Mouse (Mus musculus): Measurements from ENCODE around the gene Bclaf1.

Bclaf1 gene

DNA sequence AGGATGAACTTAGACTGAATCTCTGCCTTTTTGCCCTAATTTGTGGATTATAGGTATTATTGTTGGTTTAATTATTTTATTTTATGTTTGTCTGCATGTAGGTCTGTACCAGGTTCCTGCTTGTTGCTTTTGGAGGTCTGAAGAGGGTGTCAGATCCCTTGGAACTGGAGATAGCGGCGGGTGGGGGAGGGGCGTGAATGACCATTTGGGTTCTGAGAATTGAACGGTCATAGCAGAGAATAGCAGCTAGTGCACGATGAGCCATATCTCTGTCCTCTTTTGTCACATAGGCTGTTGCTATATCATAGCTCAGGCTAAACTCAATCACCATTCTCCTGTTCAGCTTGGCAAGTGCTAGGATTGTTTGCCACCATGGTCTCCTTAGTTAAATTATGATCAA, 5.2 kb downstream of the Bclaf1 start:
- DNase-seq, result peak in 1 of 2 experiments; percentile 28

GRCm38 (mm10) chr10:20326226-20326625, 14.0 kb downstream of the Bclaf1 start:
- no peak for DNase-seq

GRCm38 (mm10) chr10:20331262-20331661, 19.0 kb downstream of the Bclaf1 start:
- DNase-seq, result no peak

- DNase-seq, result no peak
Measured at GRCm38 (mm10) chr10:20337872-20338271, 25.6 kb downstream of the Bclaf1 start.

- DNase-seq, result peak; percentile 17 to 30
Measured at GRCm38 (mm10) chr10:20345736-20346135, 33.5 kb downstream of the Bclaf1 start.

GRCm38 (mm10) chr10:20347285-20348214, 35.3 kb downstream of the Bclaf1 start, which contains the start of gene Mtfr2:
Mtfr2 (plus strand) TSS chr10:20347770.
- peak; percentile 96 for DNase-seq

- DNase-seq, result no peak
Measured at GRCm38 (mm10) chr10:20348894-20349293, 36.6 kb downstream of the Bclaf1 start.

DNA sequence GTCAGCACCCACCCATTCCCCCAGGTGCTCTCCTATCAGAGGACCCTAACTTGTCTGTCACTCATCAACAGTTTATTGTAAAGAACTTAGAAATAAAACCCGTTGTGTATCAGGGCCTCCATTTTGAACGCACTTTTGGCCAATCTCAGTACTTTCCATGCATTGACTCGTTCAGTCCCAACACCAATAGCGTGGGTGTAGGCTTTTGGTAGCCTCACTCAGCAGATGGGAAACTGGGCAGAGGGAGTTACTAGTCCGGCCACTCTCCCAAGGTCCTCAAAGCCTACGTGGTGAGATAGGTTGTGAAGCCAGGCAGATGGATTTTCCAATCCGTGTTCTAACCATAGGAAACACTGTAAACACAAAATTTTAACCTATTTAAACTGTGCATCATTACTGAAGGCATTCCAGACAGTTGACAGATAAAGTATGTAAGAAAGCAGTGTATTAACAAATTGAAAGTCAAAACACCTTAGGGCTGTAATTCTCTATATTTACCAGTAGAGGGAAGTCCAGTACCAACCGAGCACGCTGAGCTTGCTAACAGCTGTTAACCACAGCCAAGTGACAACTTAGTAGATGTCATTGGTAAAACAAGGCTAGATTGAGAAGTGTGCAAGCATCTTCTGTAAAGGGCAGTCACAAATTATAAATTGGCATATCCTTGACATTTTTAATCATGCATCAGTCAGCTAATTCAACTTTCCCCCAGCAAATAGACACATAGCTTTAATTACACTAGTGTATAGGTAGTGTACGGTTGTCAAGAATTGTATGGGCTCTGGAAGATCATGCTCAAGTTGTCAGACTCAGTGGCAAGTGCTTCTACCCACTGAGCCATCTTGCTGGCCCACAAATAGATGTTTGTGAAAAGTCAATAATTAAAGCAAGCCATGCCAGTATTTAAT, 49.5 kb downstream of the Bclaf1 start:
- DNase-seq, result peak in 1 of 2 experiments; percentile 15

DNA sequence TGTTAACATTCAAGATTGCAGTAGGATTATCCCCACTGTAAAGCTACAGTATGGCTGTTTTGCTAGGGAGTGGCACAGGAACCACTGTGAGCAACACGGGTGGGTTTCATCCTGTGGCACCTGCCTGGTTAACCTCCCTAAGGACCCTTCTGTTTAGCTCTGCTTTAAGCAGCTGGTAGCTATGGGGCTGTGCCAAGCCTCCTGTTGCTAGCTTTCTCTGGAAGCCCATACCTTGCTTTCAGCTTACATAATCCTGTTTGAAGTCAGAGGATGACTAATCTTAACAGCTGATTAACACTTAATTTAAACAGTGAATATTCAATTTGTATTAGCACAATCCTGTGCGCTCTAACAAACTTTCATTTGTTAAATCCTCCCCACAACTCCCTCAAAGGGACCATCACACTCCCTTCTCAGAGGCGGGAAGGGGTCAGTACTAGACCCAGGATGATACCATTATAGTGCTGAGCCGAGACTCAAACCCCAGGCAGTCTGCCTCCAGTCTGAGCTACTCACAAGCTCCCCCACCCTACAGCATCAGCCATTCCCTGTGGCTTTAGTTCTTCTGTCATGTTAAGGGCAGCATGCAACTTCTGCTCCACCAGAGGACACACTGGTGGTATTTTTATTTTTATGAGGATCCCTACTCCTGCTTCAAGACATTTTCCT, 50.3 kb downstream of the Bclaf1 start:
- DNase-seq, result no peak

- no peak for DNase-seq
Measured at GRCm38 (mm10) chr10:20372046-20372445, 59.8 kb downstream of the Bclaf1 start.

DNA sequence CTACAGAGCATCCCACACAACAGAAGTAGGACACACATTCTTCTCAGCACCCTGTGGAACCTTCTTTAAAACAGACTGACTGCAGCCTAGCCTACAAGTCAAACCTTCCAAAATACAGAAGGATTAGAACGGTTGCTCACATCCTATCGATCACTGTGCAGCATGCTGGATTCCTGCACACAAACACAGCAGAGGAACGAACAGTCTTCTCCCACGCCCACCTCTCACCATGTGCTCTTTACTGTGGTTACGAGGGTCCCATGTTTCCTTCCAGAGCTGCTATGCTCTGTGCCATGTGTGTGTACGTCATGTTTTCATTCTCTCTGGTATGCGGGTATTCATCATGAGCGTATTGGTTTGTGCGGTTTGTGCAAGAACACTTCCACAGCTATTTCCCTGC, 65.4 kb downstream of the Bclaf1 start:
- DNase-seq, result no peak

DNA sequence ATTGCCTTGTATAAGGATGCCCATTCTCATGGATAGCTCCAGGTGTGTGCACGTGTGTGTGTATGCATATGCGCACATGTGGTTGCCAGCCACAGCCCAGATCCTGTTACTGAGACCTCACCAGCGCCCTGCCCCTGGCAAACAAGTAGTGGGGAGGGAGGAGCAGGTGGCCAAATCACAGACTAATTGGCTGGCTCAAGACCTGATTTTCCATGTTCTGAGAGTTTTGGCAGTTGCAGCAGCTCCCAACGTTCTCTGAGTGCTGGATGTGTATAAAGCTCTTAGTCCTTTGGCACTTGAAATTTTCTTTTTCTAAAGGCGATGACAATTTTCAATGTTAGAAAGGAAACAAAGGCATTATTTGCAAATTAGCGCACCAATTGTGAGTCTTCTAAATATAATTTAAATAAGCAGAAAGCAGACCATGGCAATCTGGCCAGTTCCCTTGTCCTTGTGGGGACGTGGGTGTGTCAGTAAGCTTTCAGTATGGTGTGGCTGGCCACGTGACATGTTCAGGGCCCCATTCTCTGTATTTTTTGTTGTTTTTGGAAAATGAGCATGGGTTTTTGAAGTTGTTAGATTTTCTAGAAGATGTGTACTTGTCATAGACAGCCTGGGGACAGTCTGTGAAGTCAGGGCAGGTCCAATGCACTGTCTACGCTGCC, 66.9 kb downstream of the Bclaf1 start:
- peak; percentile 35 to 40 for DNase-seq

DNA sequence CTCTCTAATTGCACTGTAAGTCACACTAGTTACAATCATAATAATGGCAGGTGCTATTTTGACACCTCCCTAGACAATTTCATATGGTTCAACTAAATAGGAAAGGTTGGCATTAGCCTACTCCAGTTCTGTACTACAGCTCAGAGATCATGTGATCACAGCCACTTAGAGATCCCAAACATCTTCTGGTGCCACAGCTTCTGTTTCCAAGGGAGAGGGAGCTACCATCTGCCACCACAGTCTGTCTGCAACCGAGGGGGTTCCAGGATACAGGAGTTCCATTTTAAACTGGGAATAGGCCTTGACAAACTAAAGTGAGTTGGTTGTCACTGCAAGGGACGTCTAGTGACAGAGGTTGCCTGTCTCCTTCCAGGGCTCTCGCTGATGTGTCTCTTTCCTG, 68.5 kb downstream of the Bclaf1 start:
- DNase-seq, result peak; percentile 26 to 41

GRCm38 (mm10) chr10:20381352-20381751, 69.1 kb downstream of the Bclaf1 start:
- DNase-seq, result no peak

DNA sequence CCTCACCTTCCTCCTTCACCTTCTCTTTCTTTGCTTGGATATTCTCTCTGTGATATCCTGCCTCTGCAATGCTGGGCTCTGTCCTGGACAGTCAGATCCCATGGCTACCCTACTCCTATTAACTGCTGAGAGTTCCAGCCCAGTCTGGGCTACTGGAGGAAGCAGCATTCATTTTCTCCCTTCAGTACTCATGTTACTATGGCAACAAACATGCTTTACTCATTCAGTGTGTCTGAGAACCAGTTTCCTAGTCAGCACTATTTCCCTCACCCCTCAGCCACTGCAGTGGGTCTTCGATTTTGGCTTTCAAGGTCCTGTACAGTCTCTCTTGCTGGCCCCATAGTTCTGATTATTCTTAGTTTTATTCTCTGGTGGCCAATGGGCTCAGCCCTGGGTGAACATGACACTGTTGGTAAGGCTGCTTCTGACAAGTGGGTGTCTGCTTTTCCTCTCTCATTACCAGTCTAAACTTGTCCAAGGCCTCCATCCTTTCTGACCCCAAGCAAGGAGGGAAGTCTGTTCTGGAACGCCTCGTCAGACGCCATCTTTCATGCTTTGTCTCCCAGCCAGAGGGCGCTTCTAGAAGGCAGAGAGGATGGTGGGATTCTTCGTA, 70.6 kb downstream of the Bclaf1 start:
- DNase-seq, result no peak

DNA sequence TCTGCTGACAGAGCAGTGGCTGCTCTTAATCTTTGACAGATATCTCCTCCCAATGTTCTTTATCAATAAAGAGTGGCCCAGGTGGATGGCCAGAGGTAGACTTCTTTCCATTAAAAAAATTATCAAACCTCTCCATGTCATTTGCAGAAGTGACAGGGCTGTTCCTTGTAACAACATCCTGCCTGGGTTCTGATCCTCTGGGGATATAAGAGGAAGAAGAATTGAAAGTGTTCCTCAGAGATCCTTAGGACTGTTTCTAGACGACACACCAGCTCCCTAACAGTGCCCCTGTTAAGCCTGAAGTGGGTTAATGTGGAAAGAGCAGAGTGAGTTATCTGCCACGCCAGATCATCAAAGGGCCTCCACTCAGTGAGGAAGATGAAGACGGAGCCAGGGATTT, 78.3 kb downstream of the Bclaf1 start:
- no peak for DNase-seq
